Mouse (Mus musculus) embryo, embryonic 10.5 days (tissue): ENCODE measurements around the gene Ube2j2.

ENCODE experiments used
- DNase-seq: peaks from one replicate; pipeline ENCODE4 v3.0.0-alpha.2; 2015; ENCODE audit warnings: low spot score

Gene Ube2j2

DNA sequence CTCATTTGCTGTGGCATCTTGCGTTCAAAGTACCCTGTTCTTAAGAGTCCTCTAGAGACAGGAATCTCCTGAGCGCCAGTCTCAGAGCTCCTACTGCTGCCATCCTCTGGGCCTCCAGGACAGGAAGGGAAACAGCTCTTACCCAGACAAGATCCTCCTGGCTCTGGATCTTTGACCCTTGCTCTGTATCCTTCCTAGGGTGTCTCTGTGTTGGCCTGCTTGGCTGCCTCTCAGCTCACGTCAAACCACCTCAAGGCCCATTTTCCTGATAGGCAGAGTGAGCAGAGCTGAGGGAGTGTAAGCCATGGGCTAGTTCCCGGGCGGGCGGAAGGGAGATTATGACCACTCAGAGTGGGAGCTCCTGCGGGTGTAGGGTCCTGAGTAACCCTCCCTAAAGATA, 19.5 kb downstream of the Ube2j2 start:
- DNase-seq = no peak

GRCm38 (mm10) chr4:155964396-155964795, 20.8 kb downstream of the Ube2j2 start:
- DNase-seq = no peak

DNA sequence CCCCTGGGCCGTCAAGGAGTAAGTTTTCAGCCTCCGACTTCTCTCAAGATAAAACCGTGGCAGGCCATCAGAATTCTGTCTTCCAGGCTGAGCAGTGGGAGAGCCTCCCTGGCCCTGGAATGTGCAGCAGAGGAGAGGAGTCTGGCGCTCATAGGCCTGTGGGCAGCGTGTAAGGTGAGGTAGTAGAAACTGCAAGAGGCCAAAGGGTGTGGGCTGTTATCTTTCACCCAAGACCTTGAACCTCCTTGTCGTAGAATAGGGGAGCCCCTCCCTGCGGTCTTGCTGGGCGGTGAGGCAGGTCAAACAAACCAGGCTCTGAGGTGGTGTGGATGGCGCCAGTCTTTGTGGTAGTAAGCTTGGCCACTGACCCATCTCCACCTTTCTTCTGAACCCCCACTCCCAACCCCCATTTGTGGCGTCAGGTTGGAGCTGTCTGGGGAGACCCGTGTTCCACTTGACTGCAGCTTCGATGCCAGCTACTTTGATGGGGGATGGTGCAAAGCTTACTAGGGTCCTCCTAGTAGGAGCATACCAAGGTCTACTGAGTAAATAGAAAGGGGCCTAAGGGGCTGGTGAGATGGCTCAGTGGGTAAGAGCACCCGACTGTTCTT, 25.5 kb downstream of the Ube2j2 start:
- no peak for DNase-seq

DNA sequence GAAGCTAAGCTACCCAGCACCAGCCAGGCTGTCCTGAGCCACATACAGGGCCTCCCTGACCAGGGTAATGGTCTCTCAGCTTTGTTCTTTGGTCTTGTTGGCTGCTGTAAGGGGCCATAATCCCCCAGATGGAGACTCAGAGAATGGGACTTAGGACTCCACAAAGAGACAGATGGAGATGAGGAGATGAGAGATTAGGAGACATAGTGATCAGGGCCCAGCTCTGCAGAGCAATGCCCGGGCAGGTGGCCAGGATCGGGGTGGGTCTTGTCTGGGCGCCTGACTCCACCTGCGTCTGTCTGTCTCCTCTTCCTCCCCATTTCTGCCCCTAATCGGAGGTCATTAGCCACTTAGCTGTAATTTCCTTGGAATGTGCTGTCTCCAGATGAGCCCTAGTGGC, 26.7 kb downstream of the Ube2j2 start:
- no peak for DNase-seq

DNA sequence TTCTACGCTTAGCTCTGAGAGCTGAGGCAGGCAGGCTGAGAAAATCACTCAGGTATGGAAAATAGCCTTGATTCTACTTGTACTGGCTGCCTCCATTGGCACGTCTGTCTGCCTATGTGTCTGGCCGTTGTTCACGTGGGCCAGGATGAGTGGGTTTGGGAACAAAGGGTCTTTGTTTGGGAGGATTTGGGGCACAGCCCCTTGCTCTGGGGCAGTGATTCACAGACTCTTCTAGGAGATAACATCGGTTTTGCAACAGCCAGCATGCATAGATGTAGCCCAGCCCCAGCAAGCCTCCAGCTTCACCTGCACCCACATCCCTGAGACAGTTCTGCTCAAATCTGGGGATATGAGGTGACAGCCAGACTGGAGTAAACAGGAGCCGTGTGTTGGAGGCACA, 29.0 kb downstream of the Ube2j2 start:
- no peak for DNase-seq

DNA sequence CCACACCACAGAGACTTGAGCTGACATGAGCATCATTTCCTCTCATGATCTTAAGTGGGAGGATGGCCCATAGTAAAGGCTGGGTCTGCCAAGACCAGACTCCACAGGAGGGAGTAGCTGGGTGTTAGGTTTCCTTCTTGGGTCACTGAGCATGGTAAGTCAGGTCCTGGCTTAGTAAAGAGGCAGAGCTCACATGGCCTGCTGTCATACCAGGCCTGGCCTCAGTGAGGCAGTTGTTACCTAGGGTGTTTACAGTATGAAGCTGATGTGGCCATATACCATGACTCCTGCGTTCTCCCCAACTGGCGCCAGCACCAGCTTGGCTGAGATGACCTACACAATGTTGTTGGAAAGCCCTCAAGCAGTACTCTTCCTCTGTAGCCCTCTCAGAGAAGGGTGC, 29.6 kb downstream of the Ube2j2 start:
- no peak for DNase-seq

- DNase-seq = no peak
Measured at GRCm38 (mm10) chr4:155981436-155982082, 37.9 kb downstream of the Ube2j2 start.

DNA sequence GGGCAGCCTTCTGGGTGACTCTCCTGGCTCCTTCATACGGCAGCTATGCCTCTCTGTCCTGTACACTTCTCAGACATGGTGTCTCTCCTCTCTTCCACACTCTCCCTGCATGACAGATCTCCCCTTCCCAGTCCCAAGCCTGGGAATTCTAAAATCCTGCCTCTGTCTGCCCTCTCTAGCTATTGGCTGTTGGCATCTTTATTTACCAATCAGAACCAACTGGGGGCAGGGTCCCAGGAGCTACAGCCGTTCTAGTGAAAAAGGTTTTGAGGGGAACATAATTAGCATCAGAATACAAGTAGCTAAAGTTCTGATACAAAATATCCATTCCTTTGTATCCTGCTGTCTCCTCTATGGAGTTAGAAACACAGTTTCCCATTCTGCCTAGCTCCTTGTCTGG, 40.2 kb downstream of the Ube2j2 start:
- DNase-seq = no peak

- DNase-seq = no peak
Measured at GRCm38 (mm10) chr4:155991211-155991907, 47.7 kb downstream of the Ube2j2 start.

DNA sequence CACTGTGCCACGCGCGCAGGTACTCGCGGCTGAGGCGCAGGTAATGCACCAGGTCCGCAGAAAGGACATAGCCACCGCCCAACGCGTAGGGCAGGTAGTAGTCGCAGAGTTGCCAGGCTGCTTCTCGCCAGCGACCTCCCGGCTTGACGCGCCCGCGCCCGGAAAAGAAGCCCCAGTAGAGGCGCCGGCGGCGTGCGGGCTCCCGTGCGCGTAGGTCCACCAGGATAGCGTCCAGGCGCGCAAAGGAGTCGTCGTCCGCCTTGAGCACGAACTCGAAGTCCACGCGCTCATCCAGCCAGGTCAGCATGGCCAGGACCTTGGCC, 48.2 kb downstream of the Ube2j2 start:
- no peak for DNase-seq

DNA sequence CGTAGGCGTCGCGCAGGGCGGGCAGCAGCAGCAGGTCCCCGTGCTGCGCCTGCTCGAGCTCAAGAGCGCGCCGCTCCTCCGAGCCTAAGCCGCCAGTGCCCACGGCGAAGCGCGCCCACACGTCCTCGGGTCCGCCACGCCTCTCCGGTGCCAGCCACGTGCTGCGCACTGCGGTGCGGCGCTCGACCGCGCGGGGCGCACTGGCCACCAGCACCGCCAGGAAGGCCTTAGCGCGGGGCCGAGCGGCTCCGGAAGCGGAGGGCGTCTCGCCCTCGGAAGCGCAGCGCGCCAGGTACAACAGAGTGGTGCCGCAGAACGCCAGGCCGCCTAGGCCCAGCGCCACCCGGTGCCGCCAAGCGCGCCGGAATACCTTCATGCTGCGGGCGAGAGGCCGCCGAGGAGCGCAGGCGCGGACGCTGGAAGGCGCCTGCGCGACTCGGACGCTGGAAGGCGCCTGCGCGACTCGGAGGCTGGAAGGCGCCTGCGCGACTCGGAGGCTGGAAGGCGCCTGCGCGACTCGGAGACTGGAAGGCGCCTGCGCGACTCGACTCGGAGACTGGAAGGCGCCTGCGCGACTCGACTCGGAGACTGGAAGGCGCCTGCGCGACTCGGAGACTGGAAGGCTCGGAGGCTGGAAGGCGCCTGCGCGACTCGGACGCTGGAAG, 48.7 kb downstream of the Ube2j2 start, which contains the start of the genes B3galt6 and Sdf4:
B3galt6 (minus strand) TSS at position 409 of the 665 bp plus-strand sequence.
Sdf4 (plus strand) TSS at position 632 of the 665 bp plus-strand sequence.
- peak; percentile 79 for DNase-seq

- peak; percentile 97 for DNase-seq
Measured at GRCm38 (mm10) chr4:155992906-155993547, 49.4 kb downstream of the Ube2j2 start.

GRCm38 (mm10) chr4:155993606-155994005, 50.0 kb downstream of the Ube2j2 start:
- DNase-seq = no peak

DNA sequence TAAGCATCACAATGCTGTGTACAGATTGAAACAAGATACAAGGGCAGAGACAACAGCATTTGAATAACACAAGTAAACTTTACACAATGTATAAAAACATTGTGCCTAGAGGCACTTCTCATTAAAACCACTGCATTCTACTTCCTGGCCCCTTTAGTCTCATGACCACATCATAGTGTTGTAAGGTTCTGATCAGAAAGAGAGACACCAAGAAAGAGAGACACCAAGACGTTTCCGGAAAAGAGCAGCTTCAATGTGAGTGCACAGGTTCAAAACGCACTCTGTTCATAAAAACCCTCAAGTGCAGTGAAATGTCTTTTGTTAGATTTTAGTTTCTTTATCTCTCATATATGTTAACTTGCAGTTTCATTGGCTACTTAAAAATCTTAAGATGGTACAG, 60.5 kb downstream of the Ube2j2 start:
- no peak for DNase-seq

DNA sequence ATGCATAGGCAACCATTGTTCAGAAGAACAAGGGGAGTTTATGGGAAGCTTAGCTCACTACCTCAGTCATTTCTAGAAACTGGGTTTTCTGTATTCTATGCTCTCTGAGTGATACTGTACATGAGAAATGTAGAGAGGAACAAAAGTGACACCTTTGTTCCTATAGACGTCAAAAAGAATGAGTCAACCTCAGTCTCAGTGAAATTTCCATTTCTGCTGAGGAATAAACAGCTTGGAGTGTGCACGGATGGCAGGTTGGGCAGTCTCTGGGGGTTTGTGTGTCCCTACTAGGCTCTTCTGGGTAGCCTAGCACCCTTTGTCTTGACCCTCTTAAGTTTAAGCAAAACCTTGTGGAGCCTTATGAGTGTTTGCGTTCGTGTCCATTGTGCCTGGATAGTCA, 64.7 kb downstream of the Ube2j2 start:
- DNase-seq = no peak
